Mouse (Mus musculus) spleen, adult 2 months (tissue): ENCODE measurements around the gene Dnajc8.

ENCODE experiments used
- CTCF ChIP-seq: fragments of 200-500 bp; IDR thresholded peaks from 2 replicates; pipeline ENCODE4 v1.5.1; 2011; ENCODE audit warnings: mild to moderate bottlenecking, inconsistent platforms; ENCODE audit not compliant: insufficient read depth, insufficient read length, insufficient replicate concordance; ENCODE audit errors: extremely low read depth
- POLR2A ChIP-seq: fragments of 200-500 bp; IDR thresholded peaks from 2 replicates; pipeline ENCODE4 v1.6.1; 2011; ENCODE audit warnings: low read depth, low read length, inconsistent platforms

DNA sequence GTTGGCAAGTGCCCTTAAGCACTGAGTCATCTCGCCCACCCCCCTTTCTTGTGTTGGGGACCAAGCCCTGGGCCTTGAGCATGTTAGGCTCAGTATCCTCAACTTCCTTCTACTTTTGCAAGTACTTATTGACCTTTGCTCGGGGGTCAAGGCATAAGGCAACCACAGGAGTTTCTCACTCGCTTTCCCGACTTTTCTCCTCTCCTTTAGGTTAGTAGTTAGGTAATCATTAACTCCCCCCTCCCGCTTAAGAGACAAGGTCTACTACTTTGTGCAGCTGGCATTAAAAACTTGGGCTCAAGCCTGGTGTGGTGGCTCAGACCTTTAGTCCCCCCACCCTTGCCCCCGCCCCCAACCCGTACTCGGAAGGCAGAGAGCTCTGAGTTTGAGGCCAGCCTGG, 17.3 kb upstream of the Dnajc8 start:
- TF ChIP-seq CTCF (no peak), POLR2A (no peak)
